Mouse (Mus musculus): ENCODE results near the gene Olfr287. TPM values are rescaled to one million over a fixed set of nuclear protein-coding genes. Genes with fewer than 3 reads are reported as not detected.

The Olfr287 gene
- total RNA-seq (2021): not detected

- intact Hi-C loops (cut with DNase I): no loop called here
- DNase-seq (ENCODE audit: low spot score): no peak
These were observed at the start of gene Olfr287, which contains the start of gene Gm44579 for GRCm38 (mm10) chr15:98220877-98221276. Gene Olfr287 (minus strand): TSS chr15:98221056. Gene Gm44579 (minus strand): TSS chr15:98220977.

GRCm38 (mm10) chr15:98257776-98258175, 36.9 kb upstream of the Olfr287 start:
- DNase-seq (ENCODE audit: low spot score): no peak

GRCm38 (mm10) chr15:98257193-98257592, 36.3 kb upstream of the Olfr287 start, which contains the start of gene H1fnt:
Gene H1fnt (minus strand): TSS chr15:98257293.
- intact Hi-C loops (cut with DNase I): no loop called here
- no peak for DNase-seq (ENCODE audit: low spot score)

More at GRCm38 (mm10) chr15:98257776-98258175, 36.9 kb upstream of the Olfr287 start:
- intact Hi-C loops (cut with DNase I): no loop called here

- DNase-seq (ENCODE audit: low spot score): no peak
- intact Hi-C loops (cut with DNase I): no loop called here
These were observed 35.4 kb upstream of the Olfr287 start for GRCm38 (mm10) chr15:98256271-98256670.

GRCm38 (mm10) chr15:98235442-98235841, 14.6 kb upstream of the Olfr287 start:
- intact Hi-C loops (cut with DNase I): no loop called here

GRCm38 (mm10) chr15:98234350-98234749, 13.5 kb upstream of the Olfr287 start, which contains the start of gene Olfr286:
Gene Olfr286 (minus strand): TSS chr15:98234450.
- no peak for DNase-seq (ENCODE audit: low spot score)
- intact Hi-C loops (cut with DNase I): no loop called here

More at GRCm38 (mm10) chr15:98235442-98235841, 14.6 kb upstream of the Olfr287 start:
- no peak for DNase-seq (ENCODE audit: low spot score)

GRCm38 (mm10) chr15:98226096-98226495, 5.2 kb upstream of the Olfr287 start:
- intact Hi-C loops (cut with DNase I): no loop called here

GRCm38 (mm10) chr15:98225610-98226009, 4.8 kb upstream of the Olfr287 start:
- intact Hi-C loops (cut with DNase I): no loop called here
- DNase-seq (ENCODE audit: low spot score): no peak

More at GRCm38 (mm10) chr15:98226096-98226495, 5.2 kb upstream of the Olfr287 start:
- no peak for DNase-seq (ENCODE audit: low spot score)

- intact Hi-C loops (cut with DNase I): no loop called here
- DNase-seq (ENCODE audit: low spot score): no peak
These were observed 1.5 kb upstream of the Olfr287 start for GRCm38 (mm10) chr15:98222377-98222776.

GRCm38 (mm10) chr15:98214130-98214529, 6.7 kb downstream of the Olfr287 start:
- intact Hi-C loops (cut with DNase I): no loop called here
- no peak for DNase-seq (ENCODE audit: low spot score)

GRCm38 (mm10) chr15:98213336-98213870, 7.5 kb downstream of the Olfr287 start:
- intact Hi-C loops (cut with DNase I): no loop called here
- DNase-seq (ENCODE audit: low spot score): no peak

GRCm38 (mm10) chr15:98209676-98210075, 11.2 kb downstream of the Olfr287 start:
- intact Hi-C loops (cut with DNase I): no loop called here

GRCm38 (mm10) chr15:98195442-98195841, 25.4 kb downstream of the Olfr287 start, which contains the start of gene Olfr288:
Gene Olfr288 (minus strand): TSS chr15:98195542.
- intact Hi-C loops (cut with DNase I): no loop called here
- DNase-seq (ENCODE audit: low spot score): no peak

More at GRCm38 (mm10) chr15:98209676-98210075, 11.2 kb downstream of the Olfr287 start:
- no peak for DNase-seq (ENCODE audit: low spot score)

- no peak for DNase-seq (ENCODE audit: low spot score)
- intact Hi-C loops (cut with DNase I): no loop called here
These were observed 36.4 kb downstream of the Olfr287 start for GRCm38 (mm10) chr15:98184456-98184855.

GRCm38 (mm10) chr15:98181856-98182570, 38.8 kb downstream of the Olfr287 start:
- intact Hi-C loops (cut with DNase I): loop anchor here (2.0 kb wide), 1 partner anchor 207 kb away; no protein-coding TSS in a partner anchor
- DNase-seq (ENCODE audit: low spot score): no peak

- peak; percentile 93 for DNase-seq (ENCODE audit: low spot score)
- intact Hi-C loops (cut with DNase I): loop anchor here (2.0 kb wide), 1 partner anchor 208 kb away; no protein-coding TSS in a partner anchor
These were observed 39.6 kb downstream of the Olfr287 start for GRCm38 (mm10) chr15:98181132-98181711.

GRCm38 (mm10) chr15:98180567-98181131, 40.2 kb downstream of the Olfr287 start:
- intact Hi-C loops (cut with DNase I): loop anchor here (2.0 kb wide), 1 partner anchor 208 kb away; no protein-coding TSS in a partner anchor
- no peak for DNase-seq (ENCODE audit: low spot score)

- no peak for DNase-seq (ENCODE audit: low spot score)
- intact Hi-C loops (cut with DNase I): loop anchor here (10.0 kb wide), 1 partner anchor 213 kb away; the partner anchor contains the start of gene Tmem106c
These were observed 43.5 kb downstream of the Olfr287 start for GRCm38 (mm10) chr15:98177320-98177719.

- intact Hi-C loops (cut with DNase I): loop anchor here (5.0 to 10.0 kb wide), 2 partner anchors 82 to 209 kb away; partner anchors contain the start of genes Pfkm, Senp1 and Tmem106c
- no peak for DNase-seq (ENCODE audit: low spot score)
These were observed 47.0 kb downstream of the Olfr287 start for GRCm38 (mm10) chr15:98173821-98174220.

GRCm38 (mm10) chr15:98172113-98172512, 48.7 kb downstream of the Olfr287 start:
- intact Hi-C loops (cut with DNase I): loop anchor here (5.0 to 10.0 kb wide), 2 partner anchors 80 to 207 kb away; partner anchors contain the start of genes Pfkm, Senp1 and Tmem106c

More at GRCm38 (mm10) chr15:98172113-98172512, 48.7 kb downstream of the Olfr287 start:
- DNase-seq (ENCODE audit: low spot score): no peak
